Mouse (Mus musculus) lung, postnatal 14 days (tissue): ENCODE measurements around the gene Mypn.

Experiments
- DNase-seq: peaks from one replicate; pipeline ENCODE4 v3.0.0; 2021

Gene Mypn

DNA sequence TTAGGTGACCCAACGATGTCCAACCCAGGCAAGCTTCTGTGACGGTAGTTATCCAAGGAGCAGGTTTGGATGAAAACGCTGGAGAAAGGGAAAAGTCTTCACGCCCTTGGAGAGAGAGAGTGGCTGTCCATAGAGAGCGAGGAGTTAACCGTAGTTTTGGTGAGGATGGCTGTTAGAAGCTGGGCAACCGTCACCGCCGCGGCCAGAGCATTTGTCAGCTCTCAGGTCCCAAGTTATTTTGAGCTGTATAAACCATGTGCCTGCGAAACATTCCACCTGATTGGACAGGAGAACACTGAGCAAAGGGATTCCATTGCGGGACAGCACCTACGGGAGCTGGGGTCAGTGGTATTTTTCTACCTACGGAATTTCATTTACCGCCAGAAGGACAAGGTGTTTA is at the start of gene Mypn:
Mypn (minus strand) TSS at position 225 of the 400 bp plus-strand sequence.
- no peak for DNase-seq

GRCm38 (mm10) chr10:63248421-63248820 is 44.7 kb upstream of the Mypn start:
- DNase-seq = no peak

- peak; percentile 4 for DNase-seq
Observed at GRCm38 (mm10) chr10:63247457-63247856, 43.7 kb upstream of the Mypn start.

DNA sequence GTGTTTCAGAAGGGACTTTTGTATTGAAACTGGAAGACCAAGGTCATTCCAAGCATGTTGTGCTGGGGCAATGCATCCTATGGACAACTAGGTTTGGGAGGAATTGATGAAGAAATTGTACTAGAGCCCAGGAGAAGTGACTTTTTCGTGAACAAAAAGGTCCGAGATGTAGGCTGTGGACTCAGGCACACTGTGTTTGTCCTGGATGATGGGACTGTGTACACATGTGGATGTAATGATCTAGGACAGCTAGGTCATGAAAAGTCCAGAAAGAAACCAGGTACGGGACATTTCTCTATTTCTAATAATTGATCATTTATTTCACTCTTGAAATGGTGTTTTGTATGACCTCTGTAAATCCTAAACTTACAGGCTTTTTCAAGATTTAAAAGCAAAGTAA is 42.1 kb upstream of the Mypn start:
- DNase-seq = no peak

DNA sequence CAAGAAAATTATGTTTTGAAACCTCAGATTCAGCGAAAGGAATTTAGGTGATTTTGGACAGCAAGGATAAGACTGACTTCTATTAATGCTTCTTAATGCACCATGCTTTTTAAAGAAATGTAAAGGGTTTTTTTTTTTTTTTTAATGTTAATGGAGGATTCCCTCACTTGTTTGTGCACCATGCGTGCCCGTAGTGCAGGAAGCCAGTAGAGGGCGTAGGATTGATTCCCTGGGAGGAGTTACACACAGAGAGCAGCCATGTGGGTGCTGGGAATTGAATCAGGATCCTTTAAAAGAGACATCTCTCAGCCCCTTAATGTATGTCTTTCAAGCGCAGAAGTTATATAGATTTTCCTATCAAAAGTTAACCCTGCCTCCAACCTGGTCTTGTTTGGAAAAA is 41.0 kb upstream of the Mypn start:
- peak; percentile 36 for DNase-seq

- DNase-seq = no peak
Observed at GRCm38 (mm10) chr10:63244055-63244671, 40.4 kb upstream of the Mypn start.

DNA sequence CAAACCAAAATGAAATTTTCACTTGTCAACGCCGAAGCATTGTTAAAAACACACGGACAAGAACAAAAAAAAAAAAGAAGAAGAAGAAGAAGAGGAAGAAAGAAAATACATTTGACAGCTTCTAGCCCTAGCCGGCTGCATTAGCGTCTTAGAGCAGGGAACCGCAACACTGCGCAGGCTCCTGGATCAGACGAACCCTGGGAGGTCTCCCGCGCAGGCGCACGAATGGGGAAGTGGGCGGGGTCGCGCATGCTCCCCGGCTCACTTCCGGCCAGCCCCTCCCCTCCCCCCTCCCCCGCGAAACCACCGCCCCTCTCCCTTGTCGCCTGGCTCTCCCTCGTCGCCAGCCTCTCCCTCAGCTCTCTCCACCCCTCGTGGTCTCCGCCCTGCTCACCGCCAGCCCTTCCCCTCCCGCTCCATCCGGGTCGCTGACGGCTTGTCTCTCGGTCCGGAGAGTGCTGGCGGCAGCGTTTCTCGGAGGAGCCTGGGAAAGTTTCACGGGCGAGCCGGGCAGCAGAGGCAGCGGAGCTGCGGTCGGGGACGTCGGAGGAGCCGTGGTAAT is 39.8 kb upstream of the Mypn start, which contains the start of gene Herc4:
Herc4 (plus strand) TSS at position 318 of the 562 bp plus-strand sequence.
- peak; percentile 97 for DNase-seq

DNA sequence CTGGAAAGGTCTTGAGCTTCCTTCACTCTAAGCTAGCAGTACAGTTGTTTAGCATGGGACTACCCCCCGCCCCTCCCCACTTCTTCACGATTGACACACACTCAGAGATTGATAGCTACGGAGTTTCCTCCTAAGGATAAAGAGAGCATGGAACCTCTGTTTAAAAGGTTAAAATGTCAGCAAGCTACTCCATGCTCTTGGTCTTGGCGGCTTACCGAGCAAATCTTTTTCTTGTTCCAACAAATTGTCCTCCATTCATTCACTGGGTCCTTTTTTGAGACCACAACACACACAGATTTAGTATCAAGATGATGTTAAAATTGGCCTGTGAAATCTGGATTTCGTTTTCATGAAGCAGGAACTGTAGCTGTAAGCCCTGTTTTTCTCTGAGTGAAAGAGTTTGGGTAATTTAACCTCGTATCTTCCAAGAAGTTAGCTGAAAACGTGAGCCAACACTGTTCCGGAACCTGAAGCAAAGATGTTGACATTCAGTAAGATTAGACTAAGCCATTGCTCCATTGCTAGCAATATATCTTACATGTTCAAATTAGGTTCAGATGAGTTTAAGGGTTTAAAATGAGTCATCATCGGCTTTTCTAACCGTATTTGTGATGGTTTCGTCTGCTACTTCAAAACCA is 39.2 kb upstream of the Mypn start:
- no peak for DNase-seq

- no peak for DNase-seq
Observed at GRCm38 (mm10) chr10:63240868-63241271, 37.1 kb upstream of the Mypn start.

DNA sequence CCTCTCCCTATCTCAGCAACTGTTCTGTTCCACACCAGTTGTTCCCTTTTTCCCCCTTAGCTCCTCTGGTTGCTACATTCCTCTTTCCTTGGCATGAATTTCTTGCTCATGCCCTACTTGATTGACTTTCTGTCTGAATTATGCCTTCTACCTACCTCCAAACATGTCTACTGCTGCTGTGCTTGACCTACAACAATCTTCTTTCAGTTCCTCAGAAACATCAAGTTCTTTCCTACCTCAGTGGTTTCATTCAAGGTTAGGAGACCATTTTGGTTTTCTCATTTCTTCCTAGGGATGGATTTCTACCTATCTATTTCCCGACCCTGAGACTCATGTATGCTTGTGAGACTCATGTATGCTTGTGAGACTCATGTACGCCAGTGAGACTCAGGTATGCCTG is 36.1 kb upstream of the Mypn start:
- DNase-seq = no peak

GRCm38 (mm10) chr10:63238090-63238489 is 34.3 kb upstream of the Mypn start:
- no peak for DNase-seq

DNA sequence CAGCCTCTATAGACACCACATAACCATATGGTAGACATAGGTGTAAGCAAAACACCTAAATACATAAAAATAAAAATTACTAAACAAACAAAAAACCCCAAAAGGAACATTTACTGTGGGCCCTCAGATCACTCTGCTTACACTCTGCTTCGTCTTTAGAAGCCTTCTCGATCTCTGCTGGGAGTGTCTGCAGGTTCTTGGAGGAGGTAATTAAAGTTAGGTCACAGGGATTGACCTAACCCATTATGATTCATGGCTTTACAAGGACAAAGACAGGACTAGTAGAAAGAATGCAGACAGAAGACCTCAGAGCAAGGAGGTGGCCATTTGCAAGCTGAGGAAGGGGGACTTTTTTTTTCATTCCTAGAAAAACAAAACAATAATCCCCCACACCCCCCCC is 33.5 kb upstream of the Mypn start:
- no peak for DNase-seq

- no peak for DNase-seq
Observed at GRCm38 (mm10) chr10:63236663-63237062, 32.9 kb upstream of the Mypn start.

DNA sequence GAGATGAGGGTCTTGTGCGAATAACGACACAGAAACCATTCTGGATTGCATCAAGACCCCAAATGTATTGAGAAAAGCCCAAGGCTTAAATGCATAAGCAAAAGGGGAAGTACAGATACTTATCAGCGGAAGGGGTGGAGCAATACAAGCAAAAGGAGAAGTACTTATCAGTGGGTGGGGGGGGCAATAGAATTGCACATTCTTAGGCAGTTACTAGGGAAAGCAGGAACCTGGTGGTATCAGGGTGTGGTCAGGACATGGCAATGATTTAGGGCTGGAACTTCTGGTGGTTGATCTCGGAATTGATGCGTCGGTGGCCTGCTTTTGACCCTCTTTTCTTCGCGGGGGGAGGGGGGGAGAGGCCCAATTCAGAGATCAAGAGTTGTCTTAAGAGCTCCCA is 32.1 kb upstream of the Mypn start:
- no peak for DNase-seq

DNA sequence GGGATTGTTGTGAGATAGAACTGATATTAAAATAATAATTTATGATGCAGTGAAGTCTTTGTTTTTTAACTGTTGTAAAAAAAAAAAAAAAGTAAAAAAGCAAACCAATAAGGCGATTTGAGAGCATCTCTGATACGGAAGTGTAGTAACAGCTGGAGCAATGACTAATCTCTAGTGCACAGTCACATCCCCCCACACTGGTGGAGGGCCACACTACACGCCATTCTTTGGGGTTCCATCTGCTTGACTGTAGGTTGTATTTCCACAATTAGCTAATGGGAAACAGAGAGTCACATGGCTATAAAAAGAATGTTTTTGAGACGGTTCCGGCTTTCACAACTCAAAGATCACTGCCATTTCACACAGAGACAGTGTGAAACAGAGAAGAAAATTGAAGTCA is 30.4 kb upstream of the Mypn start:
- DNase-seq = no peak

DNA sequence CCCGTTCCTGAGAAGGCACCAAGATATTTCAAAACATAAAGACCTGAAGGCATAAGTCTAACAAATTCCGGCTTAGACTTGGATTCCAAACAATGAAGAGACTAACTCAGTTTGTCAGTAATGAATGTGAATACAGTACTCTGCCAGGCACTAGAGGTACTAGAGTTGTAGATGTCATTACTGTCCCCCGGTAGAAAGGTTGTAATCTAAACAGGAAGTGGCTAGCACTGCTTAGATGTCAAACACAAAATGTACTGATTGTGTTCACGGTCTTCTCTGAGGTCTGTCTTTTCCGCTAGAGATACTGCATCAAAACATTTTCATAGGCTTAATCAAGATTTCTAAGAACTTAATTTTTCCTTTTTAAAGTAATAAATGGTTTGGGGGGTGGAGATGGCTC is 27.9 kb upstream of the Mypn start:
- no peak for DNase-seq

DNA sequence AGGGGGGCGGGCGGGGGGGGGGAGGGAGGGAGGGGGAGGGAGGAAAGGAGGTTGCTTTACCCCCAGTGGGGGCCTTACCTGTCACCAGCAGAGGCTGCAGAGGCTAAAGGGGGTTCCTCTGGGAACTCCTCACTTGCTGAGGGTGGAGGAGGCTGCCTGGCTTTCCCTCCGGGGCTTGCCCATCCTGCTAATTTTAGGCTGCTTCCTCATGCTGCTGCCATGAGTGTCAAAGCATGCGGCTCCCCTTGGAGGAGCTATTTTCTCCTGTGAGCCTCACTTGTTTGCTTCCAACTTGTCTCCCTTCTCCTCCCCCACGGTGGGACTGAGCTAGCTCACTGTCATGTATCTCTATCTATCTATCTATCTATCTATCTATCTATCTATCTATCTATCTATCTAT is 27.1 kb upstream of the Mypn start:
- DNase-seq = no peak

DNA sequence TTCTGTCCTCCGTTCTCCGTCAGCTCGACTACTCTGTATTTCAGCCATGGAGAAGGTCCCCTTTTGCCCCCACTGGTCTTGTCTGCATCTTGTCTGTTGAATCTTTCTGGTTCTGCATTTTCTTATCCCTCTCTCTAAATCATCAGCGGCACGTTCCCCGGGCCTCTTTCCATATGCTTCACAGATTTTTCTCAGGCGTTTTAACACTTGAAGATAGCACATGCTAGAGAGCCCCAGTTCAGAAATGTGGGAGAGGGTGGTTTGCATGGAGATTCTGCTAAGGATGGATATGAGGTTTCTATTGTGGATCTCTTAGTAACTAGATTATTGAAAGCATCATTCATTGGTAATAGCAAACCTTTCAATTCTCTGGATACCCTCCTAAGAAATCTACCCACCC is 26.5 kb upstream of the Mypn start:
- DNase-seq = no peak

DNA sequence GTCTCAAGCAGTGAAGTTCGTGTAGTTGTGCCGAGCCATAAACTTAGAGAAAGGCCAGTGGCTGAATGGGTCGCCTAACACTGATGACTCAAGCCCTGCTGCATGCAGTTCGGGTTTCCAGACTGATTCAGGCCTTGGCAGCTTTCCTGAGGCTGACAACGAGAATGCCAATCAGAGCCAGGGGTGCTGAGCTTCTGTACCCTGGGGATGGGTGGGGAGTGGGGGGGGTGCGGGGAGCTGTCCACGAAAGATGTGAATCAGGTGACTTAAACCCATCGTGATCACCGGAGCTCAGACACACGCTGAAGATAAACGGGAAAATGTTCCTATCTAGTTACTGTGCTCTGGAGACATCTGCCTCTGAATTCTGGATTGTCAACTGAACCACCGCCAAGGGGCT is 20.6 kb upstream of the Mypn start:
- DNase-seq = no peak

DNA sequence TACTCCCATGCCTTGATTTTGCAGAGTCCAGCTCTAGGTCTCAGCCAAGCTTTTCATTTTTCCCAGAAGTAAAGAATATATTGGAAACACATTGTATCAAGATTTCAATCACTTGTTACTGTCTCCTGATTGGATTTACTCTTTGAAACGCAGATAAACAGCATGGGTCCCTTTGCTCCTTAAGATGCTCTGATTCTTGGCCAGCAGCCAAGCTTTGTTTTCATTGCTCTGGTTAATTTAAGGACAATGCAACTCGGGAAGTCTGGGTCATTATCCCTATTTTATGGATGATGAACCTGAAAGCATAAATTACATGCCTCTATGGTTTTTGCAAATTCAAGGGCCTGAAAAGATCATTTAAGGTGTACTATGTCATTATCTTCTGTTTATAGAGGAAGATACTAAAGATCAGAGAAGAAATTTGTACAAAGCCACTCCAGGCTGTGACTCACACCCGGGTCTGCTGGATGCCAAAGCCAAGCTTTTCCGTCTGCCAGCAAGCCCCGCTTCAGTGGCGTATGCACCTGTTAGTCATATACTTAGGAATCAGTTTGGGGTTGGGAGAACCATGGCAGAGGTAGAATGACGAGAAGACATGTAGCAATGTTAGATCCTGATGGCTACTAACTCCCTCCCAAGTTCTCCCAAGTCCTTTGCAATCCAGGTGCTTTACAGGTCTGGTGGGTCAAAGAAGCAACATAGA is 17.5 kb upstream of the Mypn start:
- peak; percentile 14 for DNase-seq

GRCm38 (mm10) chr10:63208871-63209270 is 5.1 kb upstream of the Mypn start:
- DNase-seq = no peak

- no peak for DNase-seq
Observed at GRCm38 (mm10) chr10:63203002-63203401, 750 bp downstream of the Mypn start.

DNA sequence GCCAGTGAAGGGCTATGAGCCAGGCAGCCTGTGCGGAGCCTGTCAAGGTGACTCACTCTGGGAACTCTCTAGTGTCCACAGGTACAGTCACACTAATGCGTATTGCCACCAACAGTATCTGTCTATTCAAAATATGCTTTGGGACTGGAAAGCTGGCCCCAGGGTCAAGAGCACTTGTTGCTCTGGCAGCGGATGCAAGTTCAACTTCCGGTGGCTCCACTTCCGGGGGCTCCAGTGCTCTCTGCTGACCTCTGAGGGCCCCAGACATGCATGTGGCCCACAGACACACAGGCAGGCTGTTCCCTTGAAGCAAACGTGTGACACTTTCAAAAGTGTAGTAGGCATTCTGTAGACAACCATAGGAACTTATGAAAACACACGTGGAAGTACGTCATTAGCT is 2.2 kb downstream of the Mypn start:
- no peak for DNase-seq

DNA sequence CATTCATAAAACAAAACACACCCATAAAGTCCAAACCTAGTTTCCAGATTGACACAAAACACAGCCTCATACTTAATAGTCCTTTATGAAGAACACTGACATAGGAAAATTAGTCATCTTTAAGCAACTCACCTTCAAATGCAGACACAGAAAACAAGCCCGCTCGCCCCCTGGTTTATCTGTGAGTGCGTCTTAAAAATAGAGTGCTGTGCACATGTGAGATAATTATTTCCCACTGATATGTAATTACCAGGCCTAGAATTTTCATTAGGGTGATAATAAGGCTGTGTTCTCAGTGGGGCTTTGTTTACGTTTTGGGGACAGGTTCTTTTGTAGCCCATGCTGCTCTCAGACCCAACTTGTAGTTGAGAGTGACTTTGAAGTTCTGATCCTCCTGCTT is 4.7 kb downstream of the Mypn start:
- DNase-seq = no peak
